Mouse (Mus musculus) embryonic facial prominence, embryonic 13.5 days (tissue): ENCODE measurements around the gene Atg5. TPM values are rescaled to one million over a fixed set of nuclear protein-coding genes. Genes with fewer than 3 reads are reported as not detected.

ENCODE experiments used
- ATAC-seq: fragments of 200-750 bp; cut with Nextera tagmentation; 2 replicates; pipeline ENCODE4 v1.8.0; 2017; ENCODE audit warnings: low read depth; ENCODE audit not compliant: insufficient number of reproducible peaks, insufficient read depth, low FRiP score, low TSS enrichment
- H3K27ac ChIP-seq: fragments of 300-500 bp; sonication (generic); 2 replicates; pipeline ENCODE4 v1.5.1; 2015; ENCODE audit warnings: moderate library complexity, mild to moderate bottlenecking, inconsistent platforms
- H3K27me3 ChIP-seq: fragments of 300-500 bp; sonication (generic); 2 replicates; pipeline ENCODE4 v1.6.1; 2015; ENCODE audit warnings: mild to moderate bottlenecking, inconsistent platforms
- H3K36me3 ChIP-seq: fragments of 300-500 bp; sonication (generic); 2 replicates; pipeline ENCODE4 v1.6.1; 2015; ENCODE audit warnings: mild to moderate bottlenecking, inconsistent platforms
- H3K4me1 ChIP-seq: fragments of 300-500 bp; sonication (generic); 2 replicates; pipeline ENCODE4 v1.6.1; 2015; ENCODE audit warnings: inconsistent platforms
- H3K4me2 ChIP-seq: fragments of 300-500 bp; sonication (generic); 2 replicates; pipeline ENCODE4 v1.6.1; 2015; ENCODE audit warnings: moderate library complexity, mild to moderate bottlenecking, inconsistent platforms
- H3K4me3 ChIP-seq: fragments of 300-500 bp; sonication (generic); 2 replicates; pipeline ENCODE4 v1.5.1; 2015; ENCODE audit warnings: mild to moderate bottlenecking, inconsistent platforms
- H3K9ac ChIP-seq: fragments of 300-500 bp; sonication (generic); 2 replicates; pipeline ENCODE4 v1.6.1; 2015; ENCODE audit warnings: mild to moderate bottlenecking, inconsistent platforms
- H3K9me3 ChIP-seq: fragments of 300-500 bp; sonication (generic); 2 replicates; pipeline ENCODE4 v1.6.1; 2016; ENCODE audit warnings: inconsistent platforms
- WGBS: fragments of 180-500 bp; shearing (Covaris S2); methylation state at CpG from one replicate; pipeline ENCODE4 v1.1.7; 2015; ENCODE audit warnings: mixed read lengths; 5-methylcytosine and 5-hydroxymethylcytosine counted together
- microRNA counts: library from miRNA; unstranded; fragments of <30 nt; microRNA quantifications from one replicate; lab custom pipeline; 2016
- microRNA-seq: library from miRNA; unstranded; fragments of <30 nt; microRNA quantifications from one replicate; pipeline ENCODE4, GENCODE M21; 2016
- polyA plus RNA-seq: library from polyadenylated mRNA; unstranded; fragments of >200 nt; fragmentation: Nextera tagmentation; extraction: Ambion mirVana; gene quantifications from 2 replicates; pipeline ENCODE4 v1.2.1, GENCODE M21; 2015

Gene Atg5
- polyA plus RNA-seq, 1 experiment from 2014 or later, result 59.2 TPM

DNA sequence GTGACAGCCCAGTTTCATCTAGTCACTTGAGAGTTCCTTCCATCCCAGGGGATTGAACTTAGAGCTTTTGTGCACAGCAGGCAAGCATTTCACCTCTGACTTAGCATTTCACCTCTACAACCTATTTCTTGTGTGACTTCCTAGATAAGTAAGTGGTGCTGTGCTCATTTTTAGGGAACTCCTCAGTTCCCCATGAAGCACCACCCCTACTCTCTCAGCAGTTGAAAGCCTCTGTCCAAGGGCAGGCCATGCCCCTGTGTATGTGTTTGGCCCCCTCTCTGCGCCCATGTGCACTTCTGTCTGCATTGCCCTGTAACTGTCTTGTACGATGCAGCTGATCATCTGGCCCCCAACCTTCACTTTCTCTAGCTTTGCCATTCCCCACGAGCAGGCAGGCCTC is 132.0 kb downstream of the Atg5 start:
- Histone ChIP-seq H3K4me1 (0 out of 2 replicates have a peak, but pooled peaks cover 2% of the 10 kb centered on the region), H3K27me3 (no peaks in the 10 kb centered on the region), H3K27ac (no peak overlapping the region), H3K9me3 (no peaks in the 10 kb centered on the region), H3K4me3 (no peak overlapping the region), H3K4me2 (no peak overlapping the region), H3K9ac (no peak overlapping the region), H3K36me3 (no peaks in the 10 kb centered on the region)
- 64% methylated on average over 3 of the region's 3 CpGs for WGBS
- no peak for ATAC-seq

DNA sequence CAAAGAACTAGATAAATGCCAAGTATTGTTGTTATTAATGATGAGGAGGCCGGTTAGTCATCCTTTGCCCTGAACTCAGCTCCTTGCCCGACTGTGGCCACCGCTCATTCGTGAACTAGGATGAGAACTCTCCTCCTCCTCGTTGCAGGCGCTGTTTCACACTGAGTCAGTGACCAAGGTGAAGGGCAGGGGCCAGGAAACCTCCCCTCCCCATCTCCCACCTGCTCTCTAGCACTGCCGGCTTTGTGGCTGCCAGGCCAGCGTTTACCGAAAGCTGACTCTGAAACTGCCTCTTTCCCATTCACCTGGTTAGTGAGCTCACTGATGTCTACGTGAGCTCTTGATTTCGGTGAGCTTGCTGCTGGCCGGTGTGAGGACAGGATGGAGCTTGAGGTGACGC is 132.4 kb downstream of the Atg5 start:
- ATAC-seq, result no peak
- H3K4me2 ChIP-seq, result no peak overlapping the region
- no peak overlapping the region for H3K4me3 ChIP-seq
- WGBS, result 65% methylated on average over 13 of the region's 13 CpGs
- no peak overlapping the region for H3K9ac ChIP-seq
- H3K36me3 ChIP-seq, result no peaks in the 10 kb centered on the region
- H3K27ac ChIP-seq, result no peak overlapping the region
- no peaks in the 10 kb centered on the region for H3K27me3 ChIP-seq
- H3K4me1 ChIP-seq, result 0 out of 2 replicates have a peak, but pooled peaks cover 2% of the 10 kb centered on the region
- no peaks in the 10 kb centered on the region for H3K9me3 ChIP-seq

DNA sequence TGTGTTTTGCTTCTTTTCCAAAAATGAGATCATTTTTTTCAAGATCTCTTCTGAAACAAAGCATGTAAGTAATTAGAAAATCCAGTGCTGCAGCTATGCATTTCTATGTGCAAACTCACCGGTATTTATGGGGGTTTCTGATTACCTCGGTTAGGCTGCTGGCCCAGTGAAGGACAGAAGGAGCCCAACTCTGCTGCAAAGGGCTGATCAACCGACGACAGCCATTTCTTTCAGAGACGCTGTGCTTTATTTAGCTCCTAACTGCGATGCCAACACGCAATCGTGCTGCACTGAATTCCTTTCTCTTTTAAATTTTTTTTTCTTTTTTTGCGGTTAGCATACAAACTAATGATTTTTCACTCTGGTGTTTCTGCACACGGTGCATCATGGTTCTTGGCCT is 133.4 kb downstream of the Atg5 start:
- H3K36me3 ChIP-seq, result no peaks in the 10 kb centered on the region

DNA sequence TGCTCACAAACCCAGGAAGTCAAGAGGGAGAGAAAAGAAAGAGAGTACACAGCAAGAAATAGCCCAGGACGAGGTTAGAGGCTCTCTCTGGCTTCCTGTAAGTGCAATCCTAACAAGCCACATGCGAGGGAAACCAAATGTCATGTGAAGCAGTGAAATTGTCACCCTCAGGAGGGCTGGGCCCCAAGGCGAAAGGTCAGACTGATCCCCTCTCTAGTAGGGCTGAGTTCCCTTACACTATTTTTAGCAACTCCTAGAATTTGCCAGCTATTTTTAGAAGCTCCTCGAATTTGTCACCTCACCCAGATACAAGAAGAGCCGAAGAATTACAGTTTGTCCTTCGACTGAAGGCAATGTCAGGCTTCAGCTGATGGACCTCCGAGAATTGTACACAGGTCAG is 135.3 kb downstream of the Atg5 start:
- no peaks in the 10 kb centered on the region for H3K36me3 ChIP-seq
- no peak overlapping the region for H3K27ac ChIP-seq
- no peak overlapping the region for H3K4me2 ChIP-seq
- H3K4me1 ChIP-seq, result 0 out of 2 replicates have a peak, but pooled peaks cover 2% of the 10 kb centered on the region
- H3K9ac ChIP-seq, result no peak overlapping the region
- ATAC-seq, result no peak
- no peak overlapping the region for H3K4me3 ChIP-seq
- H3K27me3 ChIP-seq, result no peaks in the 10 kb centered on the region
- no peaks in the 10 kb centered on the region for H3K9me3 ChIP-seq
- WGBS, result 70% methylated on average over 7 of the region's 7 CpGs

More for the DNA sequence above, 133.4 kb downstream of the Atg5 start:
- ATAC-seq, result no peak
- H3K27ac ChIP-seq, result no peak overlapping the region
- H3K9me3 ChIP-seq, result no peaks in the 10 kb centered on the region
- H3K4me2 ChIP-seq, result no peak overlapping the region
- H3K9ac ChIP-seq, result no peak overlapping the region
- H3K27me3 ChIP-seq, result no peaks in the 10 kb centered on the region
- 0 out of 2 replicates have a peak, but pooled peaks cover 2% of the 10 kb centered on the region for H3K4me1 ChIP-seq
- WGBS, result 60% methylated on average over 10 of the region's 10 CpGs
- H3K4me3 ChIP-seq, result no peak overlapping the region

DNA sequence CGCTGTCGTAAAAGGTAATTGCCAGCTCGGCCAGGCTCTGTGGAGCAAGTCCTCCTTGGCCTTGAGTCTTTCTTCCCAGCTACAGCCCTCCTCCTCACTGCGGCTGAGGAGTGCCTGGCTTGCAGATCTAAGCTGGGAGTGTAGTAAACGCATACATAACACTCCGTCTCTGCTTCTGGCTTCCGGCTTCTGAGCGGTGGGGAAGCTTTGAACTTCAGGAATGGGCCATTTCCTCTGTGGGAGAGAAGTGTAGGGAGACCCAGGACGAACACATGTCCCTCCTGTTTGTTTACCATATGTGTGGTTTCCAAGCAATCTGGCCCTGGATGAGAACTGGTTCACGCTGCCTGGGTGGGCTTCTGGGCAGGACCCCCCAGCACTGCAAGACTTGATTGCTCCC is 140.9 kb downstream of the Atg5 start:
- Histone ChIP-seq H3K27me3 (no peaks in the 10 kb centered on the region), H3K27ac (no peak overlapping the region), H3K4me3 (no peak overlapping the region), H3K4me1 (peaks cover 4% of the 10 kb centered on the region; the same call in 1 of the 2 replicates), H3K36me3 (no peaks in the 10 kb centered on the region), H3K9ac (no peak overlapping the region), H3K9me3 (no peaks in the 10 kb centered on the region), H3K4me2 (no peak overlapping the region)
- no peak for ATAC-seq
- 64% methylated on average over 10 of the region's 10 CpGs for WGBS

DNA sequence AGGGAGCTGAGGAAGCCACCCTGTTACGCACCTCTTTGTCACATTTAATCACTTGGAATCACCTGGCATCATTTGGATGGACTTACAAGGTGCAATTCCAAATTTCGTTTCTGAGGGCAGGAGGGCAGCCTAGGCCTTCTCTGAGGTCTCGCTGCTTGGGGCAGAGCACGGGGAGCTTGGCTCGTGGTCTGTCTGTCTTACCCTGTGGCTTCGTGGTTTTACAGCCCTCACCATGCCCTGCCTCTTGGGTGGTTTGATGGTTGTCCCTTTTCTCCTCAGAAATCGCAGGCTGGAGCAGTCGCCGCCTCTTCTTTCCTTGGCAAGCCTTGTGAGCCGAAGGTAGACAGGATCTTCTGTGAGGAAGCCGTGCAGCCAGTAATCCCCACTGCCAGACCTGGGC is 141.8 kb downstream of the Atg5 start:
- 69% methylated on average over 11 of the region's 11 CpGs for WGBS
- Histone ChIP-seq H3K4me1 (peaks cover 4% of the 10 kb centered on the region; the same call in 1 of the 2 replicates), H3K27me3 (no peaks in the 10 kb centered on the region), H3K36me3 (no peaks in the 10 kb centered on the region), H3K9me3 (no peaks in the 10 kb centered on the region), H3K27ac (no peak overlapping the region), H3K4me3 (no peak overlapping the region), H3K4me2 (no peak overlapping the region), H3K9ac (no peak overlapping the region)
- ATAC-seq, result no peak

MicroRNA genes within 50 kb of the gene (microRNA counts, 519-probe panel; counts per million panel counts)
- microRNA mmu-miR-1929 (lab: Ali Mortazavi, UCI), result 2,782 counts per million, percentile 66 among the panel's probes with 10 or more counts

Small RNA genes lying within 50 kb of the gene (microRNA-seq; reads per million reads assigned to microRNA genes)
- 0.55 reads per million for gene Mir1929

Other genes with a start within 250 kb of the Atg5 start
- gene Crybg1, start 119.5 kb upstream of the Atg5 start, polyA plus RNA-seq, result 1.5 and 1.8 TPM in 2 replicates